Mouse (Mus musculus) brain, adult 2 months (tissue): ENCODE results near the gene Eppin.
"Not testable (repeated sequence)": the region's sequence is repeated elsewhere in the genome, so short reads cannot be mapped to it uniquely, and the experiment has no call there.

ENCODE experiments used
- DNase-seq: peaks from one replicate; pipeline ENCODE4 v3.0.0; 2011; ENCODE audit warnings: low read depth, low spot score

The Eppin gene

GRCm38 (mm10) chr2:164593494-164593893 is at the start of gene Eppin:
TSS of gene Eppin (minus strand) at chr2:164593594.
- DNase-seq: no peak

- peak; percentile 12 for DNase-seq
Measured at GRCm38 (mm10) chr2:164641881-164642673, 48.7 kb upstream of the Eppin start.

GRCm38 (mm10) chr2:164641129-164641528 is 47.7 kb upstream of the Eppin start:
- no peak for DNase-seq

- DNase-seq: no peak
Measured at GRCm38 (mm10) chr2:164638696-164639095, 45.3 kb upstream of the Eppin start, which contains the start of gene Wfdc16. TSS of gene Wfdc16 (minus strand) at chr2:164638796.

GRCm38 (mm10) chr2:164635266-164635665 is 41.9 kb upstream of the Eppin start:
- no peak for DNase-seq

- DNase-seq: no peak
Measured at GRCm38 (mm10) chr2:164621775-164622174, 28.4 kb upstream of the Eppin start.

GRCm38 (mm10) chr2:164619050-164619449 is 25.7 kb upstream of the Eppin start:
- no peak for DNase-seq

- DNase-seq: no peak
Measured at GRCm38 (mm10) chr2:164615386-164615785, 22.0 kb upstream of the Eppin start.

- DNase-seq: not testable (repeated sequence)
Measured at GRCm38 (mm10) chr2:164613471-164613870, 20.1 kb upstream of the Eppin start, which contains the start of the genes Wfdc6b and Wfdc8. TSS of gene Wfdc6b (plus strand) at chr2:164613522. TSS of gene Wfdc8 (minus strand) at chr2:164613626.

- DNase-seq: no peak
Measured at GRCm38 (mm10) chr2:164608781-164609180, 15.4 kb upstream of the Eppin start.

- DNase-seq: peak; percentile 35
Measured at GRCm38 (mm10) chr2:164604411-164604810, 11.0 kb upstream of the Eppin start.

- no peak for DNase-seq
Measured at GRCm38 (mm10) chr2:164603482-164603881, 10.1 kb upstream of the Eppin start.

- DNase-seq: no peak
Measured at GRCm38 (mm10) chr2:164600179-164600578, 6.8 kb upstream of the Eppin start.

- DNase-seq: peak; percentile 68
Measured at GRCm38 (mm10) chr2:164592014-164592413, 1.4 kb downstream of the Eppin start.

- DNase-seq: not testable (repeated sequence)
Measured at GRCm38 (mm10) chr2:164585025-164585725, 8.2 kb downstream of the Eppin start, which contains the start of gene Wfdc6a. TSS of gene Wfdc6a (minus strand) at chr2:164585447.

GRCm38 (mm10) chr2:164573359-164573758 is 20.0 kb downstream of the Eppin start, which contains the start of gene Spint3:
TSS of gene Spint3 (minus strand) at chr2:164573459.
- DNase-seq: not testable (repeated sequence)

- no peak for DNase-seq
Measured at GRCm38 (mm10) chr2:164567460-164567859, 25.9 kb downstream of the Eppin start.

GRCm38 (mm10) chr2:164566997-164567396 is 26.4 kb downstream of the Eppin start:
- no peak for DNase-seq

- DNase-seq: no peak
Measured at GRCm38 (mm10) chr2:164564346-164564745, 29.0 kb downstream of the Eppin start.

GRCm38 (mm10) chr2:164563339-164564038 is 29.9 kb downstream of the Eppin start:
- peak; percentile 62 for DNase-seq

GRCm38 (mm10) chr2:164562391-164563188 is 30.8 kb downstream of the Eppin start, which contains the start of gene Wfdc2:
TSS of gene Wfdc2 (plus strand) at chr2:164562413.
- no peak for DNase-seq
